Mouse (Mus musculus): ENCODE measurements around the gene Cdh23. TPM values are rescaled to one million over a fixed set of nuclear protein-coding genes. Genes with fewer than 3 reads are reported as not detected.

The Cdh23 gene
- polyA plus RNA-seq, 2 experiments, result 0.73 to 2.7 TPM

- Histone ChIP-seq H3K4me3 (replicated peaks; ENCODE audit: low read length) (peak overlapping the region; percentile 59), H3K27me3 (ENCODE audit: control insufficient read depth, insufficient read depth, low read length) (peaks cover 42% of the 10 kb centered on the region), H3K9me3 (ENCODE audit: control insufficient read depth, low read length) (no peaks in the 10 kb centered on the region), H3K9ac (ENCODE audit: low read depth, low read length, severe bottlenecking) (peak overlapping the region; percentile 69), H3K4me2 (replicated peaks; ENCODE audit: low read depth, low read length, severe bottlenecking) (peak overlapping the region; percentile 100), H3K4me1 (ENCODE audit: control insufficient read depth, insufficient read depth, low read length) (peaks cover 6% of the 10 kb centered on the region; the same call in 1 of the 2 replicates), H3K27ac (replicated peaks; ENCODE audit: low read depth, low read length) (no peak overlapping the region), H3K36me3 (ENCODE audit: control insufficient read depth, insufficient read depth, low read length) (no peaks in the 10 kb centered on the region)
- DNase-seq (ENCODE audit: low spot score) (no peak), ATAC-seq (ENCODE audit: low FRiP score, low read depth) (no peak)
- TF ChIP-seq POLR2A (IDR thresholded peaks at IDR 0.05; ENCODE audit: borderline replicate concordance, extremely low read depth, insufficient read depth, insufficient read length), result no peak
- WGBS, result 5% methylated on average over 50 of the region's 50 CpGs
Observed at GRCm38 (mm10) chr10:60685764-60686640, 10.3 kb downstream of the Cdh23 start.

- WGBS, result 82% methylated on average over 3 of the region's 3 CpGs
- H3K9me3 ChIP-seq (ENCODE audit: control insufficient read depth, low read length), result no peaks in the 10 kb centered on the region
- H3K9ac ChIP-seq (ENCODE audit: low read depth, low read length, severe bottlenecking), result no peak overlapping the region
- DNase-seq (ENCODE audit: low spot score) (no peak), ATAC-seq (ENCODE audit: low FRiP score, low read depth) (no peak)
- no peak overlapping the region for H3K27ac ChIP-seq (replicated peaks; ENCODE audit: low read depth, low read length)
- H3K27me3 ChIP-seq (ENCODE audit: control insufficient read depth, insufficient read depth, low read length), result no peaks in the 10 kb centered on the region; the same call in 1 of the 2 replicates
- no peak overlapping the region for H3K4me2 ChIP-seq (replicated peaks; ENCODE audit: low read depth, low read length, severe bottlenecking)
- no peak for TF ChIP-seq POLR2A (IDR thresholded peaks at IDR 0.05; ENCODE audit: borderline replicate concordance, extremely low read depth, insufficient read depth, insufficient read length)
- H3K4me3 ChIP-seq (replicated peaks; ENCODE audit: low read length), result no peak overlapping the region
- H3K4me1 ChIP-seq (ENCODE audit: control insufficient read depth, insufficient read depth, low read length), result no peaks in the 10 kb centered on the region
- H3K36me3 ChIP-seq (ENCODE audit: control insufficient read depth, insufficient read depth, low read length), result no peaks in the 10 kb centered on the region
Observed at GRCm38 (mm10) chr10:60678926-60679325, 17.4 kb downstream of the Cdh23 start.

GRCm38 (mm10) chr10:60677319-60677718, 19.0 kb downstream of the Cdh23 start:
- H3K27me3 ChIP-seq (ENCODE audit: control insufficient read depth, insufficient read depth, low read length), result no peaks in the 10 kb centered on the region; the same call in 1 of the 2 replicates
- H3K4me2 ChIP-seq (replicated peaks; ENCODE audit: low read depth, low read length, severe bottlenecking), result no peak overlapping the region
- 53% methylated on average over 4 of the region's 4 CpGs for WGBS
- H3K4me1 ChIP-seq (ENCODE audit: control insufficient read depth, insufficient read depth, low read length), result no peaks in the 10 kb centered on the region
- H3K27ac ChIP-seq (replicated peaks; ENCODE audit: low read depth, low read length), result no peak overlapping the region
- no peak for TF ChIP-seq POLR2A (IDR thresholded peaks at IDR 0.05; ENCODE audit: borderline replicate concordance, extremely low read depth, insufficient read depth, insufficient read length)
- ATAC-seq (ENCODE audit: low FRiP score, low read depth), result no peak
- H3K9me3 ChIP-seq (ENCODE audit: control insufficient read depth, low read length), result no peaks in the 10 kb centered on the region
- no peak for DNase-seq (ENCODE audit: low spot score)
- no peak overlapping the region for H3K9ac ChIP-seq (ENCODE audit: low read depth, low read length, severe bottlenecking)
- no peaks in the 10 kb centered on the region for H3K36me3 ChIP-seq (ENCODE audit: control insufficient read depth, insufficient read depth, low read length)
- no peak overlapping the region for H3K4me3 ChIP-seq (replicated peaks; ENCODE audit: low read length)

- no peak overlapping the region for H3K27ac ChIP-seq (replicated peaks; ENCODE audit: low read depth, low read length)
- 47% methylated on average over 8 of the region's 8 CpGs for WGBS
- ATAC-seq (ENCODE audit: low FRiP score, low read depth), result no peak
- no peak overlapping the region for H3K9ac ChIP-seq (ENCODE audit: low read depth, low read length, severe bottlenecking)
- TF ChIP-seq POLR2A (IDR thresholded peaks at IDR 0.05; ENCODE audit: borderline replicate concordance, extremely low read depth, insufficient read depth, insufficient read length), result no peak
- no peaks in the 10 kb centered on the region for H3K36me3 ChIP-seq (ENCODE audit: control insufficient read depth, insufficient read depth, low read length)
- H3K4me3 ChIP-seq (replicated peaks; ENCODE audit: low read length), result no peak overlapping the region
- no peak overlapping the region for H3K4me2 ChIP-seq (replicated peaks; ENCODE audit: low read depth, low read length, severe bottlenecking)
- no peaks in the 10 kb centered on the region for H3K27me3 ChIP-seq (ENCODE audit: control insufficient read depth, insufficient read depth, low read length)
- DNase-seq (ENCODE audit: low spot score), result no peak
- H3K4me1 ChIP-seq (ENCODE audit: control insufficient read depth, insufficient read depth, low read length), result no peaks in the 10 kb centered on the region
- no peaks in the 10 kb centered on the region for H3K9me3 ChIP-seq (ENCODE audit: control insufficient read depth, low read length)
Observed at GRCm38 (mm10) chr10:60670166-60670565, 26.1 kb downstream of the Cdh23 start.

DNA sequence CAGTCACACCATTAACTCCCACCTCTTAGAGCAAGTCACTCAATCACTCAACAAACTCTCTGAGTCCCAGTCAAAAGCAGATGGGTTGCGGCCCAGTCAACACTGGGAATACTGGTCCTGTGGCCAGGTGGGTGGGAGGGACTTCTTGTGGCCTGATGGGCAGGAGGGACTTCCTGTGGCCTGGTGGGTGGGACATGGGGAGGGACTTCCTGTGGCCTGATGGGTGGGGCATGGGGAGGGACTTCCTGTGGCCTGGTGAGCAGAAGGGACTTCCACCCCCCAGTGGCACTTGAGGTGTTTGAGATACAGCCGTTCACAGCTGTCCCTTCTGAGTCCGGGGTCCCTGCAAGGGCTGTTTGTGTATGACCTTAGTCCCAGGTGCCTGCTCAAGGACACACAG, 27.7 kb downstream of the Cdh23 start:
- TF ChIP-seq POLR2A (IDR thresholded peaks at IDR 0.05; ENCODE audit: borderline replicate concordance, extremely low read depth, insufficient read depth, insufficient read length), result no peak
- Histone ChIP-seq H3K27ac (replicated peaks; ENCODE audit: low read depth, low read length) (no peak overlapping the region), H3K27me3 (ENCODE audit: control insufficient read depth, insufficient read depth, low read length) (no peaks in the 10 kb centered on the region), H3K9ac (ENCODE audit: low read depth, low read length, severe bottlenecking) (no peak overlapping the region), H3K36me3 (ENCODE audit: control insufficient read depth, insufficient read depth, low read length) (no peaks in the 10 kb centered on the region), H3K4me1 (ENCODE audit: control insufficient read depth, insufficient read depth, low read length) (no peaks in the 10 kb centered on the region), H3K4me3 (replicated peaks; ENCODE audit: low read length) (no peak overlapping the region), H3K9me3 (ENCODE audit: control insufficient read depth, low read length) (no peaks in the 10 kb centered on the region), H3K4me2 (replicated peaks; ENCODE audit: low read depth, low read length, severe bottlenecking) (no peak overlapping the region)
- ATAC-seq (ENCODE audit: low FRiP score, low read depth) (no peak), DNase-seq (ENCODE audit: low spot score) (no peak)
- 82% methylated on average over 3 of the region's 3 CpGs for WGBS

Measured in limb, embryonic 14.5 days (tissue).